Mouse (Mus musculus): Measurements from ENCODE around the gene Zfp493. TPM values are rescaled to one million over a fixed set of nuclear protein-coding genes. Genes with fewer than 3 reads are reported as not detected.
A peak's percentile ranks its signal among the peaks of the same experiment; 100 is the strongest.
"Not testable (repeated sequence)": the region's sequence is repeated elsewhere in the genome, so short reads cannot be mapped to it uniquely, and the experiment has no call there.

Zfp493 gene
- 2.1 and 3.0 TPM in 2 replicates for polyA plus RNA-seq (2016; fragmentation: Nextera tagmentation; extraction: Ambion mirVana)

- DNase-seq (ENCODE audit: low spot score) = peak; percentile 66
- Histone ChIP-seq H3K27ac (peak within 1 kb of the TSS; percentile 83), H3K27me3 (ENCODE audit: insufficient read depth, poor library complexity, severe bottlenecking) (no peaks in the 10 kb centered on the region), H3K4me1 (replicated peaks) (peaks cover 8% of the 10 kb centered on the region), H3K4me3 (peak within 1 kb of the TSS; percentile 67), H3K36me3 (no peaks in the 10 kb centered on the region), H3K9me3 (peaks cover 6% of the 10 kb centered on the region; the same call in 1 of the 2 replicates)
- WGBS = 8% methylated on average over 26 of the region's 26 CpGs
Measured at GRCm38 (mm10) chr13:67779265-67780221, at the start of gene Zfp493. TSS of gene Zfp493 (plus strand) at chr13:67779693.

- peaks cover 17% of the 10 kb centered on the region for H3K9me3 ChIP-seq
- not testable (repeated sequence) for H3K27ac ChIP-seq; H3K4me3 ChIP-seq; H3K36me3 ChIP-seq; DNase-seq (ENCODE audit: low spot score); H3K4me1 ChIP-seq (replicated peaks); H3K27me3 ChIP-seq (ENCODE audit: insufficient read depth, poor library complexity, severe bottlenecking)
- WGBS = 91% methylated on average over 9 of the region's 9 CpGs
Measured at GRCm38 (mm10) chr13:67734391-67734790, 45.1 kb upstream of the Zfp493 start.

GRCm38 (mm10) chr13:67742941-67743340 is 36.6 kb upstream of the Zfp493 start:
- Histone ChIP-seq H3K4me3 (no peak overlapping the region), H3K4me1 (replicated peaks) (no peaks in the 10 kb centered on the region), H3K9me3 (peaks cover 15% of the 10 kb centered on the region), H3K27me3 (ENCODE audit: insufficient read depth, poor library complexity, severe bottlenecking) (no peaks in the 10 kb centered on the region), H3K27ac (no peak overlapping the region), H3K36me3 (peaks cover 18% of the 10 kb centered on the region)
- no peak for DNase-seq (ENCODE audit: low spot score)
- 91% methylated on average over 3 of the region's 3 CpGs for WGBS

GRCm38 (mm10) chr13:67743896-67744295 is 35.6 kb upstream of the Zfp493 start:
- 90% methylated on average over 9 of the region's 9 CpGs for WGBS

GRCm38 (mm10) chr13:67754333-67755306 is 24.9 kb upstream of the Zfp493 start, which contains the start of gene Zfp85:
TSS of gene Zfp85 (minus strand) at chr13:67755228.
- no peaks in the 10 kb centered on the region for H3K27me3 ChIP-seq (ENCODE audit: insufficient read depth, poor library complexity, severe bottlenecking)
- peaks cover 16% of the 10 kb centered on the region for H3K36me3 ChIP-seq
- WGBS = 9% methylated on average over 24 of the region's 24 CpGs
- H3K27ac ChIP-seq = peak within 1 kb of the TSS; percentile 88
- H3K9me3 ChIP-seq = no peaks in the 10 kb centered on the region; the same call in 1 of the 2 replicates
- peak; percentile 68 for DNase-seq (ENCODE audit: low spot score)
- peak within 1 kb of the TSS; percentile 72 for H3K4me3 ChIP-seq
- peaks cover 5% of the 10 kb centered on the region for H3K4me1 ChIP-seq (replicated peaks)

More at GRCm38 (mm10) chr13:67743896-67744295, 35.6 kb upstream of the Zfp493 start:
- Histone ChIP-seq H3K36me3 (peaks cover 28% of the 10 kb centered on the region), H3K27ac (no peak overlapping the region), H3K27me3 (ENCODE audit: insufficient read depth, poor library complexity, severe bottlenecking) (no peaks in the 10 kb centered on the region), H3K9me3 (peaks cover 24% of the 10 kb centered on the region), H3K4me1 (replicated peaks) (no peaks in the 10 kb centered on the region), H3K4me3 (no peak overlapping the region)
- DNase-seq (ENCODE audit: low spot score) = no peak

GRCm38 (mm10) chr13:67755761-67756160 is 23.7 kb upstream of the Zfp493 start:
- Histone ChIP-seq H3K4me3 (no peak overlapping the region), H3K4me1 (replicated peaks) (peaks cover 5% of the 10 kb centered on the region), H3K27me3 (ENCODE audit: insufficient read depth, poor library complexity, severe bottlenecking) (no peaks in the 10 kb centered on the region), H3K9me3 (no peaks in the 10 kb centered on the region), H3K27ac (no peak overlapping the region), H3K36me3 (peaks cover 11% of the 10 kb centered on the region; the same call in 1 of the 2 replicates)
- no peak for DNase-seq (ENCODE audit: low spot score)
- WGBS = 85% methylated on average over 6 of the region's 6 CpGs

- H3K9me3 ChIP-seq = no peaks in the 10 kb centered on the region
- H3K4me3 ChIP-seq = no peak overlapping the region
- no peak overlapping the region for H3K27ac ChIP-seq
- no peaks in the 10 kb centered on the region for H3K4me1 ChIP-seq (replicated peaks)
- 83% methylated on average over 1 of the region's 1 CpGs for WGBS
- H3K36me3 ChIP-seq = no peaks in the 10 kb centered on the region
- no peaks in the 10 kb centered on the region for H3K27me3 ChIP-seq (ENCODE audit: insufficient read depth, poor library complexity, severe bottlenecking)
- no peak for DNase-seq (ENCODE audit: low spot score)
Measured at GRCm38 (mm10) chr13:67759966-67760365, 19.5 kb upstream of the Zfp493 start.

GRCm38 (mm10) chr13:67763031-67763768 is 16.3 kb upstream of the Zfp493 start:
- no peak for DNase-seq (ENCODE audit: low spot score)
- 80% methylated on average over 2 of the region's 2 CpGs for WGBS
- Histone ChIP-seq H3K36me3 (no peaks in the 10 kb centered on the region), H3K27me3 (ENCODE audit: insufficient read depth, poor library complexity, severe bottlenecking) (no peaks in the 10 kb centered on the region), H3K9me3 (no peaks in the 10 kb centered on the region), H3K27ac (no peak overlapping the region), H3K4me1 (replicated peaks) (no peaks in the 10 kb centered on the region), H3K4me3 (no peak overlapping the region)

GRCm38 (mm10) chr13:67791921-67792455 is 12.5 kb downstream of the Zfp493 start:
- DNase-seq (ENCODE audit: low spot score) = no peak
- Histone ChIP-seq H3K27ac (no peak overlapping the region), H3K4me1 (replicated peaks) (no peaks in the 10 kb centered on the region), H3K36me3 (peaks cover 23% of the 10 kb centered on the region), H3K27me3 (ENCODE audit: insufficient read depth, poor library complexity, severe bottlenecking) (no peaks in the 10 kb centered on the region), H3K4me3 (no peak overlapping the region), H3K9me3 (peaks cover 24% of the 10 kb centered on the region; the same call in 1 of the 2 replicates)
- WGBS = 92% methylated on average over 10 of the region's 10 CpGs

GRCm38 (mm10) chr13:67798618-67799017 is 19.1 kb downstream of the Zfp493 start:
- no peak overlapping the region for H3K27ac ChIP-seq
- H3K27me3 ChIP-seq (ENCODE audit: insufficient read depth, poor library complexity, severe bottlenecking) = no peaks in the 10 kb centered on the region
- DNase-seq (ENCODE audit: low spot score) = no peak
- no peaks in the 10 kb centered on the region for H3K36me3 ChIP-seq
- H3K4me3 ChIP-seq = no peak overlapping the region
- WGBS = 77% methylated on average over 3 of the region's 3 CpGs
- no peaks in the 10 kb centered on the region for H3K4me1 ChIP-seq (replicated peaks)
- no peaks in the 10 kb centered on the region for H3K9me3 ChIP-seq

GRCm38 (mm10) chr13:67799151-67799550 is 19.7 kb downstream of the Zfp493 start:
- H3K27ac ChIP-seq; H3K36me3 ChIP-seq; H3K9me3 ChIP-seq; H3K27me3 ChIP-seq (ENCODE audit: insufficient read depth, poor library complexity, severe bottlenecking); DNase-seq (ENCODE audit: low spot score); H3K4me3 ChIP-seq; H3K4me1 ChIP-seq (replicated peaks): not testable (repeated sequence)
- WGBS = 87% methylated on average over 3 of the region's 3 CpGs
